Mouse (Mus musculus): Measurements from ENCODE around the gene Sh3gl2.

Gene Sh3gl2

GRCm38 (mm10) chr4:85232386-85233381, 27.8 kb downstream of the Sh3gl2 start:
- DNase-seq, result no peak

GRCm38 (mm10) chr4:85241675-85242074, 36.7 kb downstream of the Sh3gl2 start:
- DNase-seq, result no peak

GRCm38 (mm10) chr4:85242562-85242961, 37.6 kb downstream of the Sh3gl2 start:
- DNase-seq, result no peak

GRCm38 (mm10) chr4:85248673-85249072, 43.7 kb downstream of the Sh3gl2 start:
- no peak for DNase-seq

- DNase-seq, result no peak
These were observed 45.3 kb downstream of the Sh3gl2 start for GRCm38 (mm10) chr4:85250271-85250670.

GRCm38 (mm10) chr4:85250786-85251185, 45.9 kb downstream of the Sh3gl2 start:
- no peak for DNase-seq

GRCm38 (mm10) chr4:85255771-85256389, 51.0 kb downstream of the Sh3gl2 start:
- no peak for DNase-seq

GRCm38 (mm10) chr4:85256461-85257202, 51.7 kb downstream of the Sh3gl2 start:
- DNase-seq, result no peak

GRCm38 (mm10) chr4:85257771-85258341, 52.9 kb downstream of the Sh3gl2 start:
- no peak for DNase-seq

- DNase-seq, result no peak
These were observed 56.0 kb downstream of the Sh3gl2 start for GRCm38 (mm10) chr4:85260687-85261658.

- DNase-seq, result no peak
These were observed 57.2 kb downstream of the Sh3gl2 start for GRCm38 (mm10) chr4:85262146-85262545.

- DNase-seq, result no peak
These were observed 57.7 kb downstream of the Sh3gl2 start for GRCm38 (mm10) chr4:85262606-85263005.

GRCm38 (mm10) chr4:85267456-85267855, 62.5 kb downstream of the Sh3gl2 start:
- DNase-seq, result no peak

- no peak for DNase-seq
These were observed 68.0 kb downstream of the Sh3gl2 start for GRCm38 (mm10) chr4:85272877-85273276.

GRCm38 (mm10) chr4:85273452-85273851, 68.5 kb downstream of the Sh3gl2 start:
- no peak for DNase-seq

- no peak for DNase-seq
These were observed 78.2 kb downstream of the Sh3gl2 start for GRCm38 (mm10) chr4:85283151-85283550.

- no peak for DNase-seq
These were observed 85.1 kb downstream of the Sh3gl2 start for GRCm38 (mm10) chr4:85289990-85290389.

GRCm38 (mm10) chr4:85291296-85291695, 86.4 kb downstream of the Sh3gl2 start:
- no peak for DNase-seq

GRCm38 (mm10) chr4:85293368-85293767, 88.4 kb downstream of the Sh3gl2 start:
- DNase-seq, result no peak

- no peak for DNase-seq
These were observed 95.9 kb downstream of the Sh3gl2 start for GRCm38 (mm10) chr4:85300610-85301405.

Data from kidney, adult 11 months (tissue).